Mouse (Mus musculus) stomach, embryonic 14.5 days (tissue): ENCODE measurements around the gene Lrp1. TPM values are rescaled to one million over a fixed set of nuclear protein-coding genes. Genes with fewer than 3 reads are reported as not detected.
A peak's percentile ranks its signal among the peaks of the same experiment; 100 is the strongest.

Source experiments
- ATAC-seq: fragments of 200-750 bp; cut with Nextera tagmentation; 2 replicates; pipeline ENCODE4 v1.8.0; 2017; ENCODE audit warnings: low read depth, moderate TSS enrichment; ENCODE audit not compliant: insufficient number of reproducible peaks, insufficient read depth, low FRiP score
- H3K27ac ChIP-seq: fragments of 300-500 bp; sonication (generic); 2 replicates; pipeline ENCODE4 v1.5.1; 2014; ENCODE audit warnings: mild to moderate bottlenecking, low read length, moderate library complexity, mixed read lengths
- H3K27me3 ChIP-seq: fragments of 300-500 bp; sonication (generic); 2 replicates; pipeline ENCODE4 v1.6.1; 2014; ENCODE audit warnings: low read length, control low read depth, mixed read lengths; ENCODE audit not compliant: control insufficient read depth, insufficient read depth
- H3K36me3 ChIP-seq: fragments of 300-500 bp; sonication (generic); 2 replicates; pipeline ENCODE4 v1.6.1; 2014; ENCODE audit warnings: mild to moderate bottlenecking, control low read depth, low read length, moderate library complexity, mixed read lengths; ENCODE audit not compliant: control insufficient read depth, insufficient read depth
- H3K4me1 ChIP-seq: fragments of 300-500 bp; sonication (generic); 2 replicates; pipeline ENCODE4 v1.6.1; 2014; ENCODE audit warnings: low read length, control low read depth, mixed read lengths; ENCODE audit not compliant: control insufficient read depth, insufficient read depth
- H3K4me2 ChIP-seq: fragments of 300-500 bp; sonication (generic); replicated peaks from 2 replicates; pipeline ENCODE4 v1.6.1; 2014; ENCODE audit warnings: low read depth, low read length, control low read depth
- H3K4me3 ChIP-seq: fragments of 300-500 bp; sonication (generic); 2 replicates; pipeline ENCODE4 v1.5.1; 2014; ENCODE audit warnings: low read depth, low read length, control low read depth
- H3K9ac ChIP-seq: fragments of 300-500 bp; sonication (generic); replicated peaks from 2 replicates; pipeline ENCODE4 v1.6.1; 2014; ENCODE audit warnings: low read depth, mild to moderate bottlenecking, control low read depth, low read length, moderate library complexity, mixed read lengths
- H3K9me3 ChIP-seq: fragments of 300-500 bp; sonication (generic); 2 replicates; pipeline ENCODE4 v1.6.1; 2016; ENCODE audit warnings: low read depth, low read length, control low read depth; ENCODE audit not compliant: control insufficient read depth
- WGBS: fragments of 180-500 bp; shearing (Covaris S2); extraction: QIAGEN DNeasy Blood & Tissue Kit; methylation state at CpG from one replicate; pipeline ENCODE4 v1.1.7; 2014; 5-methylcytosine and 5-hydroxymethylcytosine counted together
- polyA plus RNA-seq: library from polyadenylated mRNA; unstranded; fragments of >200 nt; fragmentation: Nextera tagmentation; extraction: Ambion mirVana; gene quantifications from 2 replicates; pipeline ENCODE4 v1.2.1, GENCODE M21; 2014

The Lrp1 gene
- polyA plus RNA-seq, 1 experiment from 2014 or later = 98.0 TPM

DNA sequence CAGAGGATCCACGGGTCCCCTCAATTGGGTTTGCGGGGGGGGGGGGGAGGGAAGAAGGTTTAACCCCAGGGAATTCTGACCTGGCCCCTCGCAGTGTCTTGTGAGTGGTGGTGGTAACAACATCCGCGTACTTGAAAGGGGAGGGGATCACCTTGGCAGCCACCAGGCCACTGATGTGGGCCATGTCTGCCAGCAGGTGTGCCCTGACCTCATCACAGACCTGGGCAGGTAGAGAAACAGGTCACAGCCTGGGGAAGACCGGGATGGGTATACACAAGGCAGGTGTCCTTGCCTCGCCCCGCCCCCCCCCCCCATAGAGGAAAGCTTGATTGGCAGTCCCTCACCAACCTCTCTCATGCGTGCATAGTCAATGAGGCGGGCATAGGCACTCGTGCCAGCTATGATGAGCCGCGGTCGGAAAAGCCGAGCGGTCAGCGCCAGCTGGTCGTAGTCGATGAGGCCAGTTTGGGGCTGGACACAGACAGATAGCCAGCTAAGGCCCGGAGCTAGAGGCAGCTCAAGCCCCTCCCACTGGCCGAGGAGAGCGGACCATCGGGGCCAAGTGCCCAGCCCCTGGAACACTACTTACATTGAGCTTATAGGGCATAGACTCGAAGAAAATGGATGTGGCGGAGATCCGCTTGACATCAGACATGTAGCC lies 101.8 kb downstream of the Lrp1 start:
- no peak overlapping the region for H3K4me3 ChIP-seq
- H3K36me3 ChIP-seq = peaks cover 15% of the 10 kb centered on the region; the same call in 1 of the 2 replicates
- H3K4me2 ChIP-seq = no peak overlapping the region
- peaks cover 12% of the 10 kb centered on the region for H3K27me3 ChIP-seq
- no peak overlapping the region for H3K27ac ChIP-seq
- H3K9ac ChIP-seq = no peak overlapping the region
- H3K9me3 ChIP-seq = no peaks in the 10 kb centered on the region
- peaks cover 20% of the 10 kb centered on the region for H3K4me1 ChIP-seq
- no peak for ATAC-seq
- WGBS = 94% methylated on average over 26 of the region's 26 CpGs

DNA sequence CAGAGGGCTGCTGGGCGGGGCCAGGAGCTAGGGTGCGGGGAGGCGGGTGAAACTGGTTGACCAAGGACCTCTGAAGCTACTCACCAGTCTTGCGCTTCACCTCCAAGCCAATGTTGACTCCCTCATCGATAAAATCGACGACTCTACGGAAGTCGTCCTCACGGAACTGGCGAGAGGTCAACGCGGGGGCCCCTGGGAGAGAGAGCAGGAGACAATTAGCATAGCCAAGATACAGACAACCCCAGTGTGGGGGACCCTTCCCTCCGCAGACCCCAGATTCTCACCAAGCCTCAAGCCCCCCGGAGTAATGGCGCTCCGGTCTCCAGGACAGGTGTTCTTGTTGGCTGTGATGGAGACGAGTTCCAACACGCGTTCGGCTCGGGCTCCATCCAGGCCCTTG lies 103.0 kb downstream of the Lrp1 start:
- WGBS = 94% methylated on average over 22 of the region's 22 CpGs
- Histone ChIP-seq H3K4me2 (no peak overlapping the region), H3K36me3 (peaks cover 15% of the 10 kb centered on the region; the same call in 1 of the 2 replicates), H3K27ac (no peak overlapping the region), H3K4me3 (no peak overlapping the region), H3K4me1 (peaks cover 26% of the 10 kb centered on the region), H3K9me3 (no peaks in the 10 kb centered on the region), H3K9ac (no peak overlapping the region), H3K27me3 (peaks cover 11% of the 10 kb centered on the region; the same call in 1 of the 2 replicates)
- ATAC-seq = no peak

DNA sequence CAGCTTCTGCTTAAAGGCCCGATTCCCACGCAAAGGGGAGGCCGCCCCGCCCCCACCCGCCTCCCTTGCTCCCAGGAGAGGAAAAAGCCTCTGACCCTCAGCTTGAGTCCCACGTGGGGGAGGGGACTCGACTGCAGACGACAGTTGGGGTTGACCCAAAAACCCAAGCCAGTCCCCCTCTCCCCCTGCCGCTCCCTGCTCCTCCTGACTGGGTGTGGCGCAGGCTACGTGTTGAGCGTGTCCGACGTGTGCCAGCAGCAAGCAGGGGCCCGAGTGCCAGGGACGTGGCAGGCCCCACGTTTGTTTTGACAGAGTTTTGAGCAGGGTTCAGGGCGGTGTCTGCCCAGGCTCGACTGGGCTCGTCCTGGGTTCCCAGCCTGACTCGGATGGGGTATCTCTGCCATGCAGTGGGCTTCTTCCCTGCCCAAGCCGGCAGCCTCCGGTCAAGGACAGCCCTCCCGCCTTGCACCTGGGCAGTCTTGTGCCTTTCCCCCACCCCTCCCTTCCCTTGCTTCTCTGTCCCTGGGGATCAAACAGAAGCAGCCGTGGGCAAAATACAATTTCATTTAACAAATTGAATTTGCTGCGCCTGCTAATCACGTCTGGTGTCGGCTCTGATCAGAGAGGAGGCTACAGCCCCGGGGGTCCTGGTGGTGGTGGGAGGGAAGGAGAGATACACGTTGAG lies 104.2 kb downstream of the Lrp1 start:
- ATAC-seq = peak; percentile 66
- Histone ChIP-seq H3K4me1 (peaks cover 27% of the 10 kb centered on the region), H3K36me3 (peaks cover 15% of the 10 kb centered on the region; the same call in 1 of the 2 replicates), H3K9ac (no peak overlapping the region), H3K4me2 (peak overlapping the region; percentile 31), H3K27ac (peak overlapping the region; percentile 62; the same call in 1 of the 2 replicates), H3K27me3 (peaks cover 11% of the 10 kb centered on the region; the same call in 1 of the 2 replicates), H3K4me3 (peak overlapping the region; percentile 3; the same call in 1 of the 2 replicates), H3K9me3 (no peaks in the 10 kb centered on the region)
- 8% methylated on average over 30 of the region's 30 CpGs for WGBS

DNA sequence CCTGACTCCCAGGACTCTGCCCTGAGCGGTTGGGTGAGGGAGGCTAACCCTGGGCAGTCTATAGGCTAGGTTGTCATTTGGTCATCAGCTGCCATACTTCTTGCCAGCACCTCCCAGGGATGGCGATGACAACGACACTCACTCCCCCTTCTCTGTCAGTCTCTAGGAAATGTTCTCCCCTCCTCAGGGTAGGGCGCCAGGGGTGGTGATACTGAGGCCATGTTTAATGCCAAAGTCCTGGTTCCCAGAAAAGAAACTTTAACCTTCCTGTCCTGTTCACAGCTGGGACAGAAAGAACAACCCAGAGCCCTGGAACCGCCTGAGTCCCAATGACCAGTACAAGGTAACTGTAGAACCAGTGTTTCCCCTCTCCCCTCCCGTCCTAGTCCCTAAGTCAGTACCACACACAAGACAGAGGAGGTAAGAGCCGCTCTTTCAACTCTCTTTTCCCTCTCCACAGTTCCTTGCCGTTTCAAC lies 104.9 kb downstream of the Lrp1 start:
- H3K27ac ChIP-seq = peak overlapping the region; percentile 62; the same call in 1 of the 2 replicates
- peak overlapping the region; percentile 31 for H3K4me2 ChIP-seq
- peaks cover 15% of the 10 kb centered on the region; the same call in 1 of the 2 replicates for H3K36me3 ChIP-seq
- no peak for ATAC-seq
- no peaks in the 10 kb centered on the region for H3K9me3 ChIP-seq
- H3K4me1 ChIP-seq = peaks cover 24% of the 10 kb centered on the region; the same call in 1 of the 2 replicates
- WGBS = 25% methylated on average over 8 of the region's 8 CpGs
- no peak overlapping the region for H3K9ac ChIP-seq
- peak overlapping the region; percentile 3; the same call in 1 of the 2 replicates for H3K4me3 ChIP-seq
- peaks cover 14% of the 10 kb centered on the region for H3K27me3 ChIP-seq

DNA sequence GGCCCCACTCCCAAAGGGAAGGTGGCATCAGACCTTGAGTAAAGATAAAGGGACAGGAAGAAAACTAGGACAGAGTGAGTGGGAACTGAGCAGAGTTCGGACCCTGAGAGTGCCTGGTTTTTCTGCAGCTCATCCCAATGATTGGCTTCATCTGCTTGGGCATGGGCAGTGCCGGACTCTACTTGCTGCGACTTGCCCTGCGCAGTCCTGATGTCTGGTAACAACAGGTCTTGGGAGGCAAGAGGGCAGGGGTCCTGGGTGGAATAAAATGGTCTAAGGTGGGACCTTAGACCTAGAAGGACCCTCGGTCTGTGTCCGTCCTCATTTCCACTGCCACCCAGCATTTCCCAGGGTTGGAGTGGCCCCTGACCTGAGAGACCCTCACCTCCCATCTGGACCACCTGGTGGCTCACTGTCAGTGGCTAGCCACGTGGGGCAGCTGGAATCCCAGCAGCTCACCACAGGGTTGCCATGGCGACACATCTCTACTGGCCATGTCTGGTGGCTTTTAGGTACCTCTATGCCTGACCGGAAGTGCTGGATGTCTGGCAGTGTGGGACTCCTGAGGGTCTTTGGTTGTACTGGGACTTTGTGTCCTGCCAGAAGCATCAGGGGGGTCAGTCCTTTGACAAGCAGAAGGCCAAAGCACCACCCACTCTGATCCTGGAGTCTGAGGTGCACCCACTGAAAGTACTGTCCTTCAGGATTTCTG lies 105.5 kb downstream of the Lrp1 start:
- no peaks in the 10 kb centered on the region for H3K9me3 ChIP-seq
- WGBS = 43% methylated on average over 9 of the region's 9 CpGs
- no peak overlapping the region for H3K9ac ChIP-seq
- no peak for ATAC-seq
- H3K4me3 ChIP-seq = peak overlapping the region; percentile 9; the same call in 1 of the 2 replicates
- H3K27me3 ChIP-seq = peaks cover 20% of the 10 kb centered on the region
- H3K36me3 ChIP-seq = peaks cover 15% of the 10 kb centered on the region; the same call in 1 of the 2 replicates
- H3K27ac ChIP-seq = no peak overlapping the region; the same call in 1 of the 2 replicates
- peaks cover 24% of the 10 kb centered on the region; the same call in 1 of the 2 replicates for H3K4me1 ChIP-seq
- peak overlapping the region; percentile 31 for H3K4me2 ChIP-seq

DNA sequence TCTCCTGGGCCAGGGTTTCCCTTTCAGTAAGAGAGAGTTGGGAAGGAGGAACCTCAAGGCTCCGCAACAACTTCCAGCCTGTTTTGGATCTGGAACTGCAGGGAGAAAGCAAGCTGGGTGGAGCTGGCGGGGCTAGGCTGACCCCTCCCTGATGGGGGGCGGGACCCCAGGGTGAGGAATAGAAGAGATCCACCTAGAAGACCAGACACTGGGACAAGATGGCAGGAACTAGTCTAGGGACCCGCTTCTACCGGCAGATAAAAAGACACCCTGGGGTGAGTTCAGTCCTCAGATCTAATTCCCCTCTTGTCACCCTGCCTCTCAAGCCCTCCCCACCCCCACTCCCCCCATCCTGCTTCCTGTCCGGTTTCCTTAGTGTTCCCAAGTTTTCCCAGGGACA lies 106.2 kb downstream of the Lrp1 start, which contains the start of gene Ndufa4l2:
Ndufa4l2 (plus strand) TSS at position 204 of the 400 bp plus-strand sequence.
- H3K4me2 ChIP-seq = peak within 1 kb of the TSS; percentile 42
- 12% methylated on average over 6 of the region's 6 CpGs for WGBS
- ATAC-seq = no peak
- peak within 1 kb of the TSS; percentile 9; the same call in 1 of the 2 replicates for H3K4me3 ChIP-seq
- H3K9ac ChIP-seq = no peak within 1 kb of the TSS
- H3K36me3 ChIP-seq = peaks cover 15% of the 10 kb centered on the region; the same call in 1 of the 2 replicates
- peaks cover 23% of the 10 kb centered on the region for H3K27me3 ChIP-seq
- H3K9me3 ChIP-seq = no peaks in the 10 kb centered on the region
- H3K4me1 ChIP-seq = peaks cover 24% of the 10 kb centered on the region; the same call in 1 of the 2 replicates
- no peak within 1 kb of the TSS; the same call in 1 of the 2 replicates for H3K27ac ChIP-seq

DNA sequence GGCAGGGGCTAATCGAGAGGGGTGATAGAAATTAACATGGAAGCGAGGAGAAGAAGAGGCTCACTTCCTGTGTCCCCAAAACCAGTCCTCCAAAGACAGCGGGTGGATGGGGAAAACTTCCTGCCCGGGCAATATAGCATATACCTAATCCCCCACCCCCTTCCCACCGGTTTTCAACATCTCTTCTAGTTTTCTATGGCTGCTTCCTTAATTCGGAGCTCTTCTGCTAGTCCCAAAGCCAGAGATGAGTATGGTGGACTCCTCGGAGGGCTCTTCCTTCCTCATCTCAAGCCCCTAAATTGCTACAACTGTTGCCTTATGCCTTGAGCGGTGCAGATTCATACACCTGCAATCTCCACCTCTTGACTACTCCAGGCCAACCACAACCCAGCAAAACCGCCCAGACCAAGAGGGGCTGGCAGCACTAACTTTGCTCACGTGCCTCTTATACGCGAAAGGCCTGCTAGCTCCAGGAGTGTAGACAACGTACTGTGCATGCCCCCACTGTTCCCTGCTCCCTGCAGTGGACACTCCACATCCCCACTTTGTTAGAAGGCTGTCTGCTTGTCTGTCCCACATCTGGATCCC lies 106.7 kb downstream of the Lrp1 start:
- peaks cover 11% of the 10 kb centered on the region; the same call in 1 of the 2 replicates for H3K36me3 ChIP-seq
- H3K27me3 ChIP-seq = peaks cover 27% of the 10 kb centered on the region
- no peak for ATAC-seq
- no peaks in the 10 kb centered on the region for H3K9me3 ChIP-seq
- H3K4me3 ChIP-seq = no peak overlapping the region
- 0 out of 2 replicates have a peak overlapping the region, but pooled peaks have one; percentile 18 for H3K4me2 ChIP-seq
- no peak overlapping the region for H3K9ac ChIP-seq
- 22% methylated on average over 13 of the region's 13 CpGs for WGBS
- H3K27ac ChIP-seq = no peak overlapping the region
- peaks cover 24% of the 10 kb centered on the region; the same call in 1 of the 2 replicates for H3K4me1 ChIP-seq
